Mouse (Mus musculus) megakaryocyte, embryonic 14.5 days (primary cell): ENCODE data around the gene Nostrin.

Source experiments
- FLI1 ChIP-seq: IDR thresholded peaks from 2 replicates; pipeline ENCODE4 v1.6.1; 2012; ENCODE audit warnings: low read length, inconsistent platforms, mixed read lengths
- GATA1 ChIP-seq: IDR thresholded peaks from 3 replicates; pipeline ENCODE4 v1.6.1; 2012; ENCODE audit warnings: mixed read lengths, low read length, inconsistent platforms, borderline replicate concordance

- no peak for TF ChIP-seq GATA1
- no peak for TF ChIP-seq FLI1
Measured at GRCm38 (mm10) chr2:69119718-69120117, 15.9 kb upstream of the Nostrin start.
